Mouse (Mus musculus) megakaryocyte progenitor cell, adult 5-6 weeks (primary cell): Measurements from ENCODE around the gene Fuca2. TPM values are rescaled to one million over a fixed set of nuclear protein-coding genes. Genes with fewer than 3 reads are reported as not detected.
"Not testable (repeated sequence)": the region's sequence is repeated elsewhere in the genome, so short reads cannot be mapped to it uniquely, and the experiment has no call there.

ENCODE experiments used
- ATAC-seq: replicated peaks from 2 replicates; pipeline ENCODE4 v1.8.0; 2016; ENCODE audit warnings: mild to moderate bottlenecking, moderate TSS enrichment, inconsistent platforms; ENCODE audit not compliant: poor library complexity
- total RNA-seq, 2 experiments: library from RNA; stranded (forward) in 1 of 2; stranded (reverse) in 1 of 2; fragments of 157-497, 149-512 nt in 1 of 2; fragments of 200-1000 nt in 1 of 2; gene quantifications; 2 replicates each; pipeline versions ENCODE4 v1.2.3 to v1.2.4; 2015 to 2017

The Fuca2 gene
- total RNA-seq (2015) (149 and 158 TPM in 2 replicates), total RNA-seq (2017) (95.1 and 101 TPM in 2 replicates)

- peak; percentile 30 for ATAC-seq
Observed at GRCm38 (mm10) chr10:13499331-13499730, at the start of gene Fuca2. TSS of gene Fuca2 (plus strand) at chr10:13499540.

GRCm38 (mm10) chr10:13451640-13452039 is 47.7 kb upstream of the Fuca2 start:
- ATAC-seq = no peak

- peak; percentile 31; the same call in 1 of the 2 replicates for ATAC-seq
Observed at GRCm38 (mm10) chr10:13453200-13453990, 45.9 kb upstream of the Fuca2 start.

GRCm38 (mm10) chr10:13464295-13464694 is 35.0 kb upstream of the Fuca2 start:
- peak; percentile 79 for ATAC-seq

- no peak for ATAC-seq
Observed at GRCm38 (mm10) chr10:13466925-13467324, 32.4 kb upstream of the Fuca2 start.

- peak; percentile 63 for ATAC-seq
Observed at GRCm38 (mm10) chr10:13468025-13468529, 31.3 kb upstream of the Fuca2 start.

GRCm38 (mm10) chr10:13470236-13470635 is 29.1 kb upstream of the Fuca2 start:
- ATAC-seq = peak; percentile 74

GRCm38 (mm10) chr10:13473287-13473832 is 26.0 kb upstream of the Fuca2 start:
- no peak for ATAC-seq

GRCm38 (mm10) chr10:13473833-13474567 is 25.3 kb upstream of the Fuca2 start, which contains the start of gene Phactr2:
TSS of gene Phactr2 (minus strand) at chr10:13474412.
- peak; percentile 62 for ATAC-seq

GRCm38 (mm10) chr10:13474568-13474955 is 24.8 kb upstream of the Fuca2 start:
- no peak for ATAC-seq

- ATAC-seq = no peak
Observed at GRCm38 (mm10) chr10:13475121-13475520, 24.2 kb upstream of the Fuca2 start.

GRCm38 (mm10) chr10:13479341-13479740 is 20.0 kb upstream of the Fuca2 start:
- no peak for ATAC-seq

- no peak for ATAC-seq
Observed at GRCm38 (mm10) chr10:13485958-13486357, 13.4 kb upstream of the Fuca2 start.

- ATAC-seq = no peak
Observed at GRCm38 (mm10) chr10:13489671-13490070, 9.7 kb upstream of the Fuca2 start.

GRCm38 (mm10) chr10:13493978-13494686 is 5.2 kb upstream of the Fuca2 start:
- no peak for ATAC-seq

GRCm38 (mm10) chr10:13496315-13496714 is 3.0 kb upstream of the Fuca2 start:
- ATAC-seq = no peak

- ATAC-seq = 0 out of 2 replicates have a peak, but pooled peaks have one; percentile 17
Observed at GRCm38 (mm10) chr10:13500473-13500872, 1.1 kb downstream of the Fuca2 start.

- ATAC-seq = peak; percentile 68
Observed at GRCm38 (mm10) chr10:13500938-13501496, 1.7 kb downstream of the Fuca2 start.

GRCm38 (mm10) chr10:13501533-13501932 is 2.2 kb downstream of the Fuca2 start:
- not testable (repeated sequence) for ATAC-seq

GRCm38 (mm10) chr10:13502371-13502770 is 3.0 kb downstream of the Fuca2 start:
- ATAC-seq = peak; percentile 79
